Mouse (Mus musculus) cerebellum, adult 2 months (tissue): ENCODE data around the gene Cplx3.

ENCODE experiments used
- CTCF ChIP-seq: fragments of 200-500 bp; IDR thresholded peaks from 2 replicates; pipeline ENCODE4 v1.5.1; 2011; ENCODE audit warnings: low read depth, mild to moderate bottlenecking, control low read depth, low read length, moderate library complexity, borderline replicate concordance; ENCODE audit not compliant: insufficient read depth
- POLR2A ChIP-seq: fragments of 200-500 bp; IDR thresholded peaks from 2 replicates; pipeline ENCODE4 v1.6.1; 2011; ENCODE audit warnings: low read length, control low read depth, borderline replicate concordance; ENCODE audit not compliant: insufficient read depth

DNA sequence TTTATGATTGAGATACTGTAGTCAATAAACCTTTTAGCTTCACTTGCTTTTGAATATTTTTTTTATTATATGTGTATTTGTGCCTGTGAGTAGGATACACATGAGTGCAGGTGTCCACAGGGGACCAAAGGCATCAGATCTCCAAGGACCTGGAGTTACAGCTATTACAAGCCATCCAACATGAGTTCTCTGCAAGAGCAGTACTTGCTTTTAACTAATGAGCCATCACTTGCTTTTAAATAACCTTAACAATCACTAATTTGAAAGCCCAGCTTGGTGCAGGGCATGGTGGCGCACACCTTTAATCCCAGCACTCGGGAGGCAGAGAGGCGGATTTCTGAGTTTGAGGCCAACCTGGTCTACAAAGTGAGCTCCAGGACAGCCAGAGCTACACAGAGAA is 51.3 kb downstream of the Cplx3 start:
- TF ChIP-seq CTCF (no peak), POLR2A (no peak)
